Mouse (Mus musculus): ENCODE results near the gene Vwf. TPM values are rescaled to one million over a fixed set of nuclear protein-coding genes. Genes with fewer than 3 reads are reported as not detected.

Gene Vwf
- total and polyA plus RNA-seq, 2 experiments from 2014 or later: 13.1 to 30.0 TPM

DNA sequence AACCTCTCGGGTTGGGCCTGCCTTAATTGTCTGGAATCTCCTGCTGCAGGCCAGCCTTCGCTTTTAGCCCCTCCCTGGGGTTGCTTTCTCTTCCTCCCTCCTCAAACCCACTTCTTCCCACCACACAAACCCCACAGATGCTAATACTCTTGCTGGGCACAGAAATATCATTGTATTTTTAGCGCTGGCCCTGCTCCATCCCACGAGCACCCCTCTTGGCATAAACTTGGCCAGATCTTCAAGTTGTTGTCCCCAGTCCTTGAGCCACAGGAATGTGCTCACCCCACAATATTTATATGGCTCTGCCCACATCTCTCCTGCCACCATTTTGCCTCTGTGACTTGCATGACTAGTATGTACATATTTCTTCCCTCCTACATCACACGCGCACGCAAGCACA, 35.4 kb upstream of the Vwf start:
- no peak for DNase-seq
- Histone ChIP-seq H3K27ac (ENCODE audit: low read depth, low read length) (no peak overlapping the region), H3K4me2 (ENCODE audit: low read depth) (no peak overlapping the region), H3K9ac (no peak overlapping the region), H3K4me3 (ENCODE audit: low read depth, low read length) (no peak overlapping the region), H3K9me3 (ENCODE audit: low read length) (no peaks in the 10 kb centered on the region), H3K4me1 (ENCODE audit: insufficient read depth) (no peaks in the 10 kb centered on the region), H3K27me3 (ENCODE audit: insufficient read depth, low read length) (no peaks in the 10 kb centered on the region), H3K36me3 (ENCODE audit: insufficient read depth) (no peaks in the 10 kb centered on the region)
- 82% methylated on average over 7 of the region's 7 CpGs for WGBS
- no peak for TF ChIP-seq CTCF (IDR thresholded peaks at IDR 0.05; ENCODE audit: low read depth)
- no peak for ATAC-seq

DNA sequence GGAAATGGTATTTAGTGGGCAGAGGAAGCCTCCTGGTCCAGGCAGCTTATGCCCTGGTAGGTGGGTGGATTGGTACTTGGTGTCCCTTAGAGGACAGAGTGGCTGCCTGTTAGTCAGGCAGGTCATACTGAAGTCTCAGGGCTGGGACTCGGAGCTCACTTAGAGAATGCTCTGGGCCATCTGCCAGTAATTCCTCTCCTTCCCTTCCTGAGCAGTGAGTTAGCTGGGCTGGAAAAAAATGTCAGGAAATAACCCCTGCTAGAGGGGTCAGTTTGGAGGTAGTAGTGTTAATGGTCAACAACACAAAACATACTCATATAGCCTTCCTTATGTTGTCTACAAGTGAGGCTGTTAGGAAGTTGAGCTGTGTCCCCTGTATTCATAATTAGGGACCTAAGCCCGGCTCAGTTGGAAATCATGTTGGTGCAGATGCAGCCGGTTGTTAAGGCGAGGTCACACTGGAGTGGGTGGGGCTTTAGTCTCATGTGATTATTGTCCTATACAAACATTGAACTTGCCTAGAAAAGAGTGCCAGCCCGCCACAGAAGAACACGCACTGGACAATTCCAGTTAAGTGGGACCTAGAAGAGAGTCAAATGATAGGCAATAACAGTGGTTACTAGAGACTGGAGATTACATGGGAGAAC, 33.5 kb upstream of the Vwf start:
- 52% methylated on average over 6 of the region's 6 CpGs for WGBS
- Histone ChIP-seq H3K9ac (no peak overlapping the region), H3K9me3 (ENCODE audit: low read length) (no peaks in the 10 kb centered on the region), H3K36me3 (ENCODE audit: insufficient read depth) (no peaks in the 10 kb centered on the region), H3K4me1 (ENCODE audit: insufficient read depth) (no peaks in the 10 kb centered on the region), H3K27ac (ENCODE audit: low read depth, low read length) (no peak overlapping the region), H3K27me3 (ENCODE audit: insufficient read depth, low read length) (no peaks in the 10 kb centered on the region), H3K4me3 (ENCODE audit: low read depth, low read length) (no peak overlapping the region), H3K4me2 (ENCODE audit: low read depth) (no peak overlapping the region)
- no peak for TF ChIP-seq CTCF (IDR thresholded peaks at IDR 0.05; ENCODE audit: low read depth)
- no peak for DNase-seq
- no peak for ATAC-seq

- no peaks in the 10 kb centered on the region for H3K9me3 ChIP-seq (ENCODE audit: low read length)
- H3K9ac ChIP-seq: no peak overlapping the region
- H3K4me1 ChIP-seq (ENCODE audit: insufficient read depth): no peaks in the 10 kb centered on the region
- no peaks in the 10 kb centered on the region for H3K27me3 ChIP-seq (ENCODE audit: insufficient read depth, low read length)
- no peak overlapping the region for H3K4me3 ChIP-seq (ENCODE audit: low read depth, low read length)
- H3K27ac ChIP-seq (ENCODE audit: low read depth, low read length): no peak overlapping the region
- H3K4me2 ChIP-seq (ENCODE audit: low read depth): no peak overlapping the region
- WGBS: 84% methylated on average over 11 of the region's 11 CpGs
- TF ChIP-seq CTCF (IDR thresholded peaks at IDR 0.05; ENCODE audit: low read depth): no peak
- no peak for ATAC-seq
- no peak for DNase-seq
- no peaks in the 10 kb centered on the region for H3K36me3 ChIP-seq (ENCODE audit: insufficient read depth)
Observed at GRCm38 (mm10) chr6:125515503-125516315, 30.9 kb upstream of the Vwf start.

DNA sequence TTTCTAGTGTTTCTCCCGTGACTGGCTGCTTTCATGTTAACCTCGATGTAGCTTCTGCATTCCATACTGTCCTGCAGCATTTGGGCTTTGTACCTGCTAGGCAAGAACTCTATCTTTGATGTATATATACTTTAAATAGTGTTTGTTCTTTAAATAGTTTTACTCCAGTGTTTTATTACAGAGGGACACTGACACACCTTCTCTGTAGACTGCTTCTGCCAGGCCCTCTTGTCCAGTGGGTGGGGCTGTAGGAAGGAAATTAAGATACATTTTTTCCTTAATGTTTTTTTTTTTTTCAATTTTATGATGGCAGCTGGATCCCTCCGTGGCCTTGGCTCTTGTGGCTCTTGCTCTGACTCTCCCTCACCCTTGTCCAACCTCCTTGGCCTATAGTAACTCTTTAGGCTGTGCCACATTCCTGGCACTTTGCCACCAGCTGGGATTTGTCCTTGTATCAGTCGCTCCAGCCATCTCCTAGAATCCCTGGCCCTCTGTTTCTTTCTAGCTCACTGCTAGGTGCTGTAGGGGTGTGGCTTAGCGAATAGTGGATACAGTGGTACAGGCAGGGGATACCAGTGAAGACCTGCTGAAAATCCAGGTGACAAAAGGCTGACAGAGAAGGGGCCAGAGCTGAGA, 24.9 kb upstream of the Vwf start:
- DNase-seq: no peak
- ATAC-seq: no peak
- Histone ChIP-seq H3K4me3 (ENCODE audit: low read depth, low read length) (no peak overlapping the region), H3K9ac (no peak overlapping the region), H3K9me3 (ENCODE audit: low read length) (no peaks in the 10 kb centered on the region), H3K36me3 (ENCODE audit: insufficient read depth) (no peaks in the 10 kb centered on the region), H3K4me1 (ENCODE audit: insufficient read depth) (no peaks in the 10 kb centered on the region), H3K27ac (ENCODE audit: low read depth, low read length) (no peak overlapping the region), H3K27me3 (ENCODE audit: insufficient read depth, low read length) (no peaks in the 10 kb centered on the region), H3K4me2 (ENCODE audit: low read depth) (no peak overlapping the region)
- no peak for TF ChIP-seq CTCF (IDR thresholded peaks at IDR 0.05; ENCODE audit: low read depth)
- WGBS: 57% methylated on average over 5 of the region's 5 CpGs

GRCm38 (mm10) chr6:125524027-125524426, 22.5 kb upstream of the Vwf start:
- Histone ChIP-seq H3K4me3 (ENCODE audit: low read depth, low read length) (no peak overlapping the region), H3K9me3 (ENCODE audit: low read length) (no peaks in the 10 kb centered on the region)
- no peak for TF ChIP-seq CTCF (IDR thresholded peaks at IDR 0.05; ENCODE audit: low read depth)

GRCm38 (mm10) chr6:125526066-125526465, 20.5 kb upstream of the Vwf start:
- Histone ChIP-seq H3K9me3 (ENCODE audit: low read length) (no peaks in the 10 kb centered on the region), H3K4me1 (ENCODE audit: insufficient read depth) (no peaks in the 10 kb centered on the region), H3K36me3 (ENCODE audit: insufficient read depth) (no peaks in the 10 kb centered on the region), H3K4me3 (ENCODE audit: low read depth, low read length) (no peak overlapping the region), H3K27ac (ENCODE audit: low read depth, low read length) (no peak overlapping the region), H3K27me3 (ENCODE audit: insufficient read depth, low read length) (no peaks in the 10 kb centered on the region), H3K9ac (no peak overlapping the region), H3K4me2 (ENCODE audit: low read depth) (no peak overlapping the region)
- WGBS: 53% methylated on average over 3 of the region's 3 CpGs
- ATAC-seq (no peak), DNase-seq (no peak)
- no peak for TF ChIP-seq CTCF (IDR thresholded peaks at IDR 0.05; ENCODE audit: low read depth)

More at GRCm38 (mm10) chr6:125524027-125524426, 22.5 kb upstream of the Vwf start:
- Histone ChIP-seq H3K4me1 (ENCODE audit: insufficient read depth) (no peaks in the 10 kb centered on the region), H3K27ac (ENCODE audit: low read depth, low read length) (no peak overlapping the region), H3K9ac (no peak overlapping the region), H3K4me2 (ENCODE audit: low read depth) (no peak overlapping the region), H3K27me3 (ENCODE audit: insufficient read depth, low read length) (no peaks in the 10 kb centered on the region), H3K36me3 (ENCODE audit: insufficient read depth) (no peaks in the 10 kb centered on the region)
- WGBS: 89% methylated on average over 6 of the region's 6 CpGs
- ATAC-seq (no peak), DNase-seq (no peak)

Data from forebrain, postnatal 0 days (tissue).